Mouse (Mus musculus) olfactory bulb, adult 2 months (tissue): ENCODE data around the gene Naa60. TPM values are rescaled to one million over a fixed set of nuclear protein-coding genes. Genes with fewer than 3 reads are reported as not detected.

Experiments
- H3K27ac ChIP-seq: fragments of 200-500 bp; 2 replicates; pipeline ENCODE4 v1.5.1; 2012; ENCODE audit warnings: low read depth, low read length; ENCODE audit not compliant: insufficient read depth
- H3K4me1 ChIP-seq: fragments of 200-500 bp; 2 replicates; pipeline ENCODE4 v1.6.1; 2012; ENCODE audit warnings: low read length; ENCODE audit not compliant: control insufficient read depth, insufficient read depth
- H3K4me3 ChIP-seq: fragments of 200-500 bp; 2 replicates; pipeline ENCODE4 v1.5.1; 2012; ENCODE audit warnings: mild to moderate bottlenecking, low read depth, low read length, moderate library complexity; ENCODE audit not compliant: insufficient read depth
- CTCF ChIP-seq: fragments of 200-500 bp; IDR thresholded peaks from 2 replicates; pipeline ENCODE4 v1.5.1; 2012; ENCODE audit warnings: low read depth, mild to moderate bottlenecking, low read length, moderate library complexity; ENCODE audit not compliant: insufficient read depth
- POLR2A ChIP-seq: fragments of 200-500 bp; IDR thresholded peaks from 2 replicates; pipeline ENCODE4 v1.6.1; 2012; ENCODE audit warnings: mild to moderate bottlenecking, low read depth, low read length, moderate library complexity; ENCODE audit not compliant: insufficient read depth
- WGBS: fragments of 180-500 bp; shearing (Covaris S2); methylation state at CpG from one replicate; pipeline ENCODE4 v1.1.7; 2018; 5-methylcytosine and 5-hydroxymethylcytosine counted together
- polyA plus RNA-seq: library from polyadenylated mRNA; stranded (reverse); fragments of >200 nt; gene quantifications from 2 replicates; pipeline ENCODE4 v1.2.4, GENCODE M21; 2012; ENCODE audit warnings: low replicate concordance; ENCODE audit not compliant: missing spikeins, insufficient read depth, insufficient read length

Gene Naa60
- polyA plus RNA-seq: not detected in 2 replicates

GRCm38 (mm10) chr16:3872216-3873047 lies at the start of gene Naa60:
Gene Naa60, plus strand, starts transcription at chr16:3872375.
- H3K4me1 ChIP-seq: peaks cover 3% of the 10 kb centered on the region; the same call in 1 of the 2 replicates
- H3K27ac ChIP-seq: no peak within 1 kb of the TSS; the same call in 1 of the 2 replicates
- peak within 1 kb of the TSS; percentile 59 for H3K4me3 ChIP-seq
- WGBS: 4% methylated on average over 47 of the region's 47 CpGs
- no peak for TF ChIP-seq CTCF
- no peak for TF ChIP-seq POLR2A

- Histone ChIP-seq H3K4me3 (no peak overlapping the region), H3K27ac (no peak overlapping the region), H3K4me1 (no peaks in the 10 kb centered on the region)
- TF ChIP-seq CTCF (no peak), POLR2A (no peak)
- 53% methylated on average over 3 of the region's 3 CpGs for WGBS
These were observed 44.2 kb upstream of the Naa60 start for GRCm38 (mm10) chr16:3828021-3828420.

- H3K4me3 ChIP-seq: no peak overlapping the region
- WGBS: 86% methylated on average over 2 of the region's 2 CpGs
- TF ChIP-seq POLR2A: no peak
- no peak for TF ChIP-seq CTCF
These were observed 42.4 kb upstream of the Naa60 start for GRCm38 (mm10) chr16:3829727-3830126.

GRCm38 (mm10) chr16:3830588-3831109 lies 41.5 kb upstream of the Naa60 start, which contains the start of gene Olfr15:
Gene Olfr15, plus strand, starts transcription at chr16:3830878.
- Histone ChIP-seq H3K27ac (no peak within 1 kb of the TSS), H3K4me3 (no peak within 1 kb of the TSS), H3K4me1 (no peaks in the 10 kb centered on the region)
- TF ChIP-seq POLR2A (no peak), CTCF (no peak)

More at GRCm38 (mm10) chr16:3829727-3830126, 42.4 kb upstream of the Naa60 start:
- Histone ChIP-seq H3K4me1 (no peaks in the 10 kb centered on the region), H3K27ac (no peak overlapping the region)

GRCm38 (mm10) chr16:3835461-3835860 lies 36.7 kb upstream of the Naa60 start:
- H3K4me1 ChIP-seq: no peaks in the 10 kb centered on the region
- 85% methylated on average over 2 of the region's 2 CpGs for WGBS
- TF ChIP-seq POLR2A: no peak
- no peak overlapping the region for H3K4me3 ChIP-seq
- H3K27ac ChIP-seq: no peak overlapping the region

GRCm38 (mm10) chr16:3839157-3839885 lies 32.9 kb upstream of the Naa60 start:
- WGBS: 55% methylated on average over 17 of the region's 17 CpGs

GRCm38 (mm10) chr16:3842989-3843388 lies 29.2 kb upstream of the Naa60 start:
- WGBS: 22% methylated on average over 4 of the region's 4 CpGs
- no peak overlapping the region for H3K4me3 ChIP-seq

More at GRCm38 (mm10) chr16:3839157-3839885, 32.9 kb upstream of the Naa60 start:
- Histone ChIP-seq H3K27ac (no peak overlapping the region), H3K4me1 (no peaks in the 10 kb centered on the region), H3K4me3 (no peak overlapping the region)
- TF ChIP-seq CTCF: no peak
- TF ChIP-seq POLR2A: no peak

GRCm38 (mm10) chr16:3843796-3844195 lies 28.4 kb upstream of the Naa60 start:
- H3K4me3 ChIP-seq: no peak overlapping the region
- 74% methylated on average over 1 of the region's 1 CpGs for WGBS
- peaks cover 7% of the 10 kb centered on the region for H3K4me1 ChIP-seq
- H3K27ac ChIP-seq: no peak overlapping the region
- no peak for TF ChIP-seq POLR2A
- TF ChIP-seq CTCF: no peak

More at GRCm38 (mm10) chr16:3842989-3843388, 29.2 kb upstream of the Naa60 start:
- peaks cover 6% of the 10 kb centered on the region for H3K4me1 ChIP-seq
- no peak for TF ChIP-seq CTCF
- no peak for TF ChIP-seq POLR2A
- H3K27ac ChIP-seq: no peak overlapping the region
